Mouse (Mus musculus) myocyte (in vitro differentiated cells): ENCODE results near the gene Gm8994.

Experiments used
- CEBPB ChIP-seq: IDR thresholded peaks from 2 replicates; pipeline ENCODE4 v1.6.1; 2011; ENCODE audit warnings: mild to moderate bottlenecking, moderate library complexity; ENCODE audit not compliant: poor library complexity, insufficient read depth, severe bottlenecking
- MAX ChIP-seq: IDR thresholded peaks from one replicate; pipeline ENCODE4 v1.6.1; 2011; ENCODE audit warnings: low read depth, mild to moderate bottlenecking, control low read depth
- POLR2A ChIP-seq: IDR thresholded peaks from one replicate; pipeline ENCODE4 v1.6.1; 2011; ENCODE audit warnings: low read depth, mild to moderate bottlenecking, control low read depth, moderate library complexity; ENCODE audit not compliant: insufficient read length
- POLR2AphosphoS2 ChIP-seq: IDR thresholded peaks from one replicate; pipeline ENCODE4 v1.6.1; 2011; ENCODE audit warnings: low read depth, control low read depth; ENCODE audit not compliant: insufficient read length
- SRF ChIP-seq: IDR thresholded peaks from one replicate; pipeline ENCODE4 v1.6.1; 2011; ENCODE audit warnings: low read depth; ENCODE audit not compliant: control insufficient read depth, insufficient read length
- TCF3 ChIP-seq: IDR thresholded peaks from one replicate; pipeline ENCODE4 v1.6.1; 2011; ENCODE audit warnings: low read depth, control low read depth; ENCODE audit not compliant: insufficient read length
- USF1 ChIP-seq: IDR thresholded peaks from one replicate; pipeline ENCODE4 v1.6.1; 2011; ENCODE audit warnings: low read depth, mild to moderate bottlenecking, control low read depth, moderate library complexity

- TF ChIP-seq USF1: no peak
- no peak for TF ChIP-seq SRF
- TF ChIP-seq POLR2A: no peak
- no peak for TF ChIP-seq CEBPB
- no peak for TF ChIP-seq TCF3
- no peak for TF ChIP-seq MAX
- TF ChIP-seq POLR2AphosphoS2: no peak
Observed at GRCm38 (mm10) chr6:136309487-136309886, 17.9 kb upstream of the Gm8994 start.
